Mouse (Mus musculus) B cell, adult 2 months (primary cell): Measurements from ENCODE around the gene Pou6f1.

Source experiments
- DNase-seq, 2 experiments: peaks; one replicate each; pipeline ENCODE4 v3.0.0; 2022

Gene Pou6f1

GRCm38 (mm10) chr15:100616221-100616620, 16.4 kb upstream of the Pou6f1 start:
- DNase-seq = no peak

- peak; percentile 85 to 86 for DNase-seq
Measured at GRCm38 (mm10) chr15:100615825-100616220, 16.0 kb upstream of the Pou6f1 start.

- DNase-seq = peak; percentile 99
Measured at GRCm38 (mm10) chr15:100614996-100615824, 15.4 kb upstream of the Pou6f1 start, which contains the start of gene Dazap2. Gene Dazap2, plus strand, starts transcription at chr15:100615349.

GRCm38 (mm10) chr15:100614218-100614995, 14.6 kb upstream of the Pou6f1 start:
- DNase-seq = no peak

- peak; percentile 72 to 73 for DNase-seq
Measured at GRCm38 (mm10) chr15:100613584-100613983, 13.8 kb upstream of the Pou6f1 start.

- DNase-seq = peak; percentile 61 to 64
Measured at GRCm38 (mm10) chr15:100612432-100612831, 12.6 kb upstream of the Pou6f1 start.

GRCm38 (mm10) chr15:100611951-100612350, 12.2 kb upstream of the Pou6f1 start:
- no peak for DNase-seq

- peak in 1 of 2 experiments; percentile 43 for DNase-seq
Measured at GRCm38 (mm10) chr15:100606677-100607076, 6.9 kb upstream of the Pou6f1 start.

- no peak for DNase-seq
Measured at GRCm38 (mm10) chr15:100601669-100602068, 1.9 kb upstream of the Pou6f1 start.

GRCm38 (mm10) chr15:100600696-100601272, 1.0 kb upstream of the Pou6f1 start:
- no peak for DNase-seq

- peak; percentile 85 to 86 for DNase-seq
Measured at GRCm38 (mm10) chr15:100600047-100600695, 387 bp upstream of the Pou6f1 start.

GRCm38 (mm10) chr15:100598883-100599275, 905 bp downstream of the Pou6f1 start:
- DNase-seq = peak; percentile 43 to 50

GRCm38 (mm10) chr15:100598287-100598882, 1.4 kb downstream of the Pou6f1 start:
- DNase-seq = peak; percentile 30 to 40

- no peak for DNase-seq
Measured at GRCm38 (mm10) chr15:100592817-100593216, 7.0 kb downstream of the Pou6f1 start.

- DNase-seq = no peak
Measured at GRCm38 (mm10) chr15:100590436-100590835, 9.3 kb downstream of the Pou6f1 start.

GRCm38 (mm10) chr15:100588297-100588696, 11.5 kb downstream of the Pou6f1 start:
- DNase-seq = no peak

GRCm38 (mm10) chr15:100587166-100587565, 12.6 kb downstream of the Pou6f1 start:
- no peak for DNase-seq

GRCm38 (mm10) chr15:100585931-100586330, 13.9 kb downstream of the Pou6f1 start:
- no peak for DNase-seq

GRCm38 (mm10) chr15:100580108-100580507, 19.7 kb downstream of the Pou6f1 start:
- no peak for DNase-seq

- no peak for DNase-seq
Measured at GRCm38 (mm10) chr15:100577972-100578371, 21.8 kb downstream of the Pou6f1 start.

GRCm38 (mm10) chr15:100576810-100577209, 23.0 kb downstream of the Pou6f1 start:
- DNase-seq = no peak

GRCm38 (mm10) chr15:100576392-100576791, 23.4 kb downstream of the Pou6f1 start:
- no peak for DNase-seq
